Mouse (Mus musculus) bone marrow macrophage, adult 2 months (primary cell): ENCODE results near the gene Sdf2.

Experiments used
- CTCF ChIP-seq: IDR thresholded peaks from 2 replicates; pipeline ENCODE4 v1.5.1; 2012; ENCODE audit warnings: low read depth, mild to moderate bottlenecking, low read length, moderate library complexity
- POLR2A ChIP-seq: IDR thresholded peaks from 2 replicates; pipeline ENCODE4 v1.6.1; 2012; ENCODE audit warnings: mild to moderate bottlenecking, low read depth, low read length, borderline replicate concordance

GRCm38 (mm10) chr11:78289146-78289763, 43.7 kb downstream of the Sdf2 start:
- TF ChIP-seq POLR2A: no peak
- TF ChIP-seq CTCF: no peak
